Mouse (Mus musculus) kidney, adult 9 months (tissue): ENCODE measurements at regions not wholly inside any gene's neighbourhood (a gene's known extent, or its start where the extent isn't known, plus 50 kb on each side); places are given as distances from the start of the nearest gene placed in this dataset.
A peak's percentile ranks its signal among the peaks of the same experiment; 100 is the strongest.

ENCODE experiments used
- DNase-seq: peaks from one replicate; pipeline ENCODE4 v3.0.0; 2022

DNA sequence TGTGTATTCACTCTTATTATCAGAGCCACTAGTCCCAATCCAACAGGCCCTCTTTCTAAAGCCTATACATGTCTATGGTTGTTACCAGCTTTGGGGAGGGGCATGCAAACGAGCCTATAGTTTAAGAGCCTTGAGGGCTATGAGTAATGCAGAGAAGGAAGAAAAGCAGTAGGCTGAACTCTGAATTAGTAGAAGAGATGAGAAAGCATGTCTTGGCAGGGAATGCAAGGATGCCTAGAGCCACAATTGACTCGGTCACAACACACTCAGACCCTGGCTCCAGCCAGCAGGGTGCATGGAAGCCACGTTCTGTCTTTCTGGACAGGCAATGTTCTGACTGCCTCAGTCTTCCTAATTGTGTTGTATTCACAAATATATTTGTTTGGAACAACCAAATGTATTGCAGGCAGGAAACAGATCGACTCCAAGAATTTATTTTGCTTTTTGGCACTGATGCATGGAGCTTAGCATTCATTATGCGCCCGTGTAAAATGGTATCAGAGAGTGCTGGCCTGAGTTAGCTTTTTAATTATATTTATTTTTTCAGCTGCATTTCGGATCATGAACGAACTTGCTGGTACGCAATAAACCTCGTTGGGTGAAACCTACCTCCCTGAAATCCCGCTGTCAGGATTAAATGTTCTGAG, 110.2 kb downstream of the Rybp start:
- DNase-seq, result no peak

DNA sequence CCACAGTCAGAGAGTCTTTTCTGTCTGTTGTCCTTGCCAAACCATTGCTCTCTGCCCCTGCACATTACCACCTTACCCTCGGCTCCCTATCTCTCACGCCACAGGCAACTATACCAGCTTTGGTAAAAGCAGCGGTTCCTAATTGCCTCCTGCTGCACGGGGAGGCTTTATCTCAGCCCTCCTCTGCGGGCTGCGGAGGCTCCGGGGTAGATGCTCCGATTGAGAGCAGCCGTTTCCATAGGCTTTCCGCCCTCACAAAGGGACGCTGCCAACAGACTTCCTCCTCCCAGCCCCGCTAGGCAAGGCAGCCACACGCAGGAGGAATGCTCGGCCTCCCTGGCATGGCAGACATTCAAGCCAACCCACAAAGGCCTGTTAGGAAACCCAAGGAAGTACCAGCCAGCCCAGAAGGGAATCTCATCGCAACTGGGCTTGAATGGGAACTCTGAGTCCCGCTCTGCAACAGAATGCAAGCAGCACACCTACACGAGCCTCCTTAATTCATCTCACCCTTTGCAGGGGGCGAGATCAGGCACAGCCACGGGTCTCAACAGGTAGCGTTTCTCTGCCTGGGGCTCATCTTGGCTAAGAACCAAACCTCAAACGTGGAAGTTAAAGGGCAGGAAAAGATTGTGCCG, 116.5 kb downstream of the Rybp start:
- DNase-seq, result no peak

DNA sequence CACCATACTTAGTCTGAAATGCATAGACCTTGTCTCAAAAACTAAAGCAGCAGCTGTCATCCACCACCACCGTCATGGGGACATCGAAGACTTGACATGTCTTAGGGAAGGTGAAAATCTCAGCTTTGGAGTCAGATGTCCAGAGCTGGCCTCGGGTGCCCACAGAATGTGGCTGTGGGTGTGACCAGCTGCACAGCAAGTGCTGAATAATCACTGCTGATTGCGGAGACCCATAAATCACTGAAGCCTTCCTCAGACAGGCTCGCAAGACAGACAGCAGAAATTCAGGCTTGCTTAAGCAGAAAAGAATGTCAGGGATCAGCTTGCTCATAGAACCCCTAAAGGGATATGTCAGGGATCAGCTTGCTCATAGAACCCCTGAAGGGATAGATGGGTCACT, 120.0 kb downstream of the Rybp start:
- DNase-seq, result no peak

DNA sequence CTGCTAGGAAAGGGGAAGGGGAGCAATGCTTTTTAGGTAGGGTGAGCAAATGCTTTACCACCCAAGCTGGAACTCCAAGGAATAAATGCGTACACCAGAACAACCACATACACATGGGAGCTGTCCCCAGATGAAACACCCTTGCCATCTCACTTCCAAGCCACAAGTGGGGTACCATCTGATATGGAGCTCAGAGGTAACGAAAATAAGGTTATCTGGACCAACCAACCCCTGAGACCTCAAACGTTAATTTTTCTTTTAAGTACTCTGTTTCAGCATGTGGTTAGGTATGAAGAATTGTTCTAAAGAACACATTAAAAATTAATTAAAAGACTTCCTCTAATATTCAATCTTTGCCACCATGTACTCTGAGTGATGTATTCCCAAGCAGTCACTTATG, 121.5 kb downstream of the Rybp start:
- DNase-seq, result no peak

DNA sequence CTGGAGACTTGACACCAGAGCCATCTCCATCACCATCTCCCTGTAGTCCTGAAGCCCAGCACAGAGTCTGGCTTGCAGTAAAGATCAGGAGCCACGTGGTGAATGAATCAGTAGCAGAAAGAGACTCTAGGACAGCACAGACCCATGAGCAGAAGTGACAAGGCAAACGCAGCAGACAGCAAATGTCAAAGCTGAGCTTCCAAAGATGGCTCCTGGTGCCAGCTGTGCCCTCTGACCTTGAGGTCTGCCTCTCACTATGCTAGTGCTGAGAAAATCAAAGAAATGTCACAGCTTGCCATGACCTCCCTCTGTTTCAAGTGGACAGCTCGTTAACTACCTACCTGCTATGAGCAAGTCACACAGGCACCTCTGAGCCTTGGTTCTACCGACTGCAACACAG, 123.1 kb downstream of the Rybp start:
- DNase-seq, result no peak

DNA sequence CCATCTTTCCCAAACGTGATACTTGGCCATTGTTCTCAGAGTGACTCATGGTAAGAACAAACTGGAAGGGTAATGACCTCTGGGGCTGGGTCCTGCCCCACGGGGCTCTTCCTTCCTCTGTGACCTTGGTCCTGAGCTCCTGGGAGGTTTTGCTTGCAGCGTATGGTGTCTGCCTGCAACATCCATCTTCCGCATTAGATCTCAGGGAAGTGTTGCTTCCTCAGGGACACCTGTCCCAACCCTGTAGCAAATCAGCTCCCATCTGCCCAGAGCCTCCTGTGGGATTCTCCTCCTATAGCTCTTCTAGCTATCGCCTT, 123.5 kb downstream of the Rybp start:
- DNase-seq, result no peak

DNA sequence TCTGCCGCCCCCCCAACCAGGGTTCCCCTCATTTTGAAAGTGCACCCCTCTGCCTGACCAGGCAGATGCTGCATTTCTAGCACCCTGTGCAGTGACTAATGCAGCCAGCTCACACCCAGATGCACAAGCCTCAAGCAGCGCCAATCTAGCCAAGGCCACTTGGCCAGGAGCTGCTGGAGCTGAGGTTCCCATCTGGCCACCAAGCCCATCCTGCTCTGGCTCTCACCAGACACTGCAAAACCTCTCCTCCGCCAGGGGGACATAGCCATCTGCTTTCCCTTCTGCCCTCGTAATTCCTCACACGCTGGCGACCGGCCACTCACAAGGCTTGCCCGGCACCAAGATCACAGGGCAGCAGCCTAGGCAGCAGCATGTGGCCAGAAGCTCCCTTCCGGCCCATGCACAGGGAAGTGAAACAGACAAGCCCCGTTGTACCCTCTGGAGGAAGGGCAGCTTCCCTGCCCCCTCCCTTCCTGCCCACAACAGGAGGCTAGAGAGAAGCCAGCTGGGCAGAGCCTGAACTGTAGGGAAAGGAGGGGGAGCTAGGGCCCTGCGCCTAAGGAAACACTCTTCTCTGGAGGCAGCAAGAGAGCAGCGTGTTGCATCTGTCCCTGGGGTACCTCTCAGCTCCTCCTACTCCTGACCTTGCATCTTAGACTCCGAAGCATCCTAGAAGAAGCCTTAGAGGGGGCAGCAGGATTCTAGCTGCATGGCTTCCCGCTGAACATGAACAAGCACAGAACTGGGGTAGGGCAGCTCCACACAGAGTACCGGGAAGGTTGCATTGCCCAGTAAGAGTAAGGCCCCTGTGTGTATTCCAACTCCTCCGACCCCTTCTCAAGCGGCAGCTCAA, 124.1 kb downstream of the Rybp start:
- peak; percentile 79 for DNase-seq

DNA sequence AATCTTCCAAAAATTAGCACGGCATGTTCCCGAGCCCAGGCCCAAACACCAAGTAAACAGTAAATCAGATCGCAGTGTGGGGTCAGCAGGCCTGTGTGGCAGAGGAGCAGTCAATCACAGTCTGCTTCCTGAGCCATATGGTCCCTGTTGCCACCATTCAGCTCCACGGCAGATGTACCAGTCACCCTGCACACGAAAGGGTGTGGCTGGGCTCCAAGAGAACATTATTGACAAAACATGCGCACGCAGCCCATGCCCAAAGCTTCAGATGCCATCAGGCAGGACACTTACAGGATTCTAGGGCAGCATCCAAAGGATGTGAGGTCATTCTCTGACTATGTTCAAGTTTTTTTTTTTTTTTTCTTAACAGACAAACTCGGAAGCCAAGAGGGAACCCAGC, 126.6 kb downstream of the Rybp start:
- DNase-seq, result no peak

DNA sequence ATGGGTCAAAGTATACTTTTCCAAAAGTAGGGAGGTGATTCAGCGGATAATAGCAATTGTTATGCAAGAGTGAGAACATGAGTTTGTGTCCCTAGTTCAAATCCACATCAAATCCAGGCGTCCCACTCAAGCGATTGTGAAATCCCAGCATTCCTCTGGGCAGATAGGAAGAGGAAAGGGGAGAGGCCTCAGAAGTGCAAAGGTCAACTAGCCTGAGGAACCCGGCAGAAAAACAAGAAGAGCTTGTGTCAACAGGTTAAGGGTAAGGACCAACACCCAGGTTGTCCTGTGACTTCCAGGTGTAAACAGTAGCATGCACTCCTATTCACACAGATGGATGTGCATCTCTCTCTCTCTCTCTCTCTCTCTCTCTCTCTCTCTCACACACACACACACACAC, 127.5 kb downstream of the Rybp start:
- no peak for DNase-seq

DNA sequence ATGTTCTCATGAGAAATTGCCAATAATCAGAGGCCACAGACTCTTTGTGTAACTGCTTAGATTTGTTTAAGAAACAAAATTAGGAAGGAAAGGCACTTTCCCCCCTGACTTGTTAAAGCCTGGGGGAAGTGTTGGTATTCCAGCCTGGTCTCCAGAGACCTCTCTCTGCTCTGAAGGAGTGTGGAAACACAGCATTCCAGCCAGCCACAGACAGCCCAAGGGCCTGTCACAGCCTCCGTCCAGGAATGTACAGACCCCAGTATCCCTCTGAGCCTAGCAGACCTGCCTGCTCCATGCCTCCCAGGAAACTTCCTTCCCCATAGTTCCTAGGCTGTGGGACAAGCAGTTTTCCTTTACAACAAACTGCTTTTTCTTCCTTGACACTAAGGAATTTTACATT, 128.0 kb downstream of the Rybp start:
- DNase-seq, result no peak

DNA sequence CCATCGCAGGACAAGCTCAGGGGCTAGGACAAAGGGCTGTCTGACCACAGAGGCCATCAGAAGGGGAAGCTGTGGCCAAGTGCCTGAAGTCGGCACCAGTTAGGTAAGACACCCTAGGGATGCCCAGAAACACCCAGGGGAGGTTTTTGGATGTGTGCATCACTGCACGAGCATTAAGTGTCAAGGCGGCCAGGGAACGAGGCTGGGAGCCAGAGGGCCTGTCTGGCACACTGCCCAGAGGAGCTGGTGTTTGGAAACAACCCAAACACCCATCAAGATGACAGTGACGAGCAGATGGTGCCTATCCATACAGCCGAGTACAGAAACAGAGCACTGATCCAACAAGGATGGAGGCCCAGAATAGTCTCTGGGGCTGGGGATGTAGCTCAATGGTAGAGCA, 130.0 kb downstream of the Rybp start:
- DNase-seq, result no peak

DNA sequence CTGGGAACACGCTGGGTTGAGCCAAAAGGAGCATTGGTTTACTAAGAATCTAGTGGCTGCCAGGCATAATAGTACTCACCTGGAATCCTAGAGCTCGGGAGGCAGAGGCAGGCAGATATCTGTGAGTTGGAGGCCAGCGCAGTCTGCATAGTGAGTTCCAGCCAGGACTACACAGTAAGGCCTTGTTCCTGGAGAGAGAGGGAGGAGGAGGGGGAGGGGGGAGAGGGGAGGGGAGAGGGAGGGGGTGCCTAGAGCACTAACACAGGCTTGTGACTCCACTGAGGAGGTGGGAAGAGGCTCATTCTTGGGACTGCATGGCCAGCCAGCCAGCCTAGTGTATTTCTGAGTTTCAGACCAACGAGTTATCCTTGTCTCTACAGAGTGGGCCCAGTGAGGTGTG, 131.1 kb downstream of the Rybp start:
- DNase-seq, result no peak

DNA sequence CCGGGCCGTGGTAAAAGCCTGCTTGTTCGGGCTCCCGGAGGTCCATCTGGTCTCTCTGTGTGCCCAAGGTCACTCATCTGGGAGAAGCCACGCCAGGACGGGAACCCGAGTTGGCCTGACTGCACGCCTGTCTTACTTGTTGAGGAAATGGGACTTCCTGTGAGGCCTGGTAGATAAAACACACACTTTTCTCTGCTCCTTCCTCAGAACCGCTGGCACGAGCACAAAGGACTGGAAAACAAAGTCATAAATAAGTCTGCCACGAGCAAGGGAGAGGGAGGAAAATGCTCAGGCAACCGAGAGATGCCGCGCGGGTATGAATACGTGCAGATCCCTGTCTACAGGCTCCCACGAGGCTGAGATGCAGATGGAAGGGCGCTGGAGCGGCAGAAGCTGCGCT, 131.6 kb downstream of the Rybp start:
- DNase-seq, result peak; percentile 77

DNA sequence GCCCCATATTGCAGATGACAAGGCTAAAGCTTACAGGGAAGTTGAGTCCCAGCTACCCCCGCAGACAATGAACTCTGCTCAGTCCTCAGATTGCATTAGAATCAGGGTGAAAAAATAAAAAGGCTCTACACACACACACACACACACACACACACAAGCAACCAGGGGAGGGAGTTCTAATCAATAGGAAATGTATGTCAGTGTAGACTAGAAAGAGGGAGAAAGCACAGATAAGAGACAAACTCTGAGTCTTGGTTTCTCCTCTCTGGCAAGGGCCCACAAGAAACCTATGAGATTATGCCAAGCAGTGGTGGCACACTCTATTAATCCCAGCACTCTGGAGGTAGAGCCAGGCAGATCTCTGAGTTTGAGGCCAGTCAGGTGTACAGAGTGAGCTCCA, 135.8 kb downstream of the Rybp start:
- DNase-seq, result no peak

DNA sequence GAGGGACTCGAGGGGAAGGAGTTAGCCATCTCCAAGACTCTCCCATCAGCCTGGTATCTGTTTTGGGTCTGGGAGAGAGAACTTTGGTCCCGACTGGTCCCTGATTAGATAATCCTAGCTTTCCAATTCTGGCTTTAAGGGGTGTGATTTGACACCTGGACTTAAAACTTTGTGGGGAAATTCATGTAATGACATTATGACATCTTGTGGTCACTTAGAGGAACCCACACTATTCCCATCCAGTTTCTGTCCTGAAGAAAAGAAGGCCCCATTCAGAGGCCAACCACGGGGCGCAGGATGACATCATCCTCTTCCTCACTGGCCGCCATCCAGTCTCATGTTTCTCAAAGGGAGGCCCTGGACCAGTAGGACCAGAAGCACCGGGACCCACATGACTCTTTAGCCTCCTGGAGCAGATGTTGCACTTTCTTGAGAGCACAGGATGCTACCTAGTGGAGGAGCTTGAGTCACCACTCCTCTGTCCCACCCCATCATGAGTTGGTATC, 136.5 kb downstream of the Rybp start:
- DNase-seq, result no peak

DNA sequence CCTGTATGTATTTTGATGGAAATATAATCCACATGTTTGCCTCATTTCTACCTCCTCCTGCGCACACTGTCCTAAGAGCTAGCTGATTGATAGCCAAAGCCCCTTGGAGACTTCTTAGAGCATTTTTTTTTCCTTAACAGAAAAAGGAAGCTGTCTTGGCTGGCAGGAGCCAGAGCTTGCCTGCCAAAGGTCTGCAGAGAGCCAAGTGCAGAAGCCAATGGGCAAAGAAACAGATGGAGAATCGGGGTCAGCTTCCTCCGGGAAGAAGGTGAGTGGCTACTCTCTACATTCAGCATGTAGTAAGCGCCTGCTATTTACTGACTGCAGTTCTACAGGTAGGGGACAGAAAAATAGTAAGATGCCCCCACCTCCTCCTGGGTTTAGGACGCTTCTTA, 137.8 kb downstream of the Rybp start:
- DNase-seq, result no peak

DNA sequence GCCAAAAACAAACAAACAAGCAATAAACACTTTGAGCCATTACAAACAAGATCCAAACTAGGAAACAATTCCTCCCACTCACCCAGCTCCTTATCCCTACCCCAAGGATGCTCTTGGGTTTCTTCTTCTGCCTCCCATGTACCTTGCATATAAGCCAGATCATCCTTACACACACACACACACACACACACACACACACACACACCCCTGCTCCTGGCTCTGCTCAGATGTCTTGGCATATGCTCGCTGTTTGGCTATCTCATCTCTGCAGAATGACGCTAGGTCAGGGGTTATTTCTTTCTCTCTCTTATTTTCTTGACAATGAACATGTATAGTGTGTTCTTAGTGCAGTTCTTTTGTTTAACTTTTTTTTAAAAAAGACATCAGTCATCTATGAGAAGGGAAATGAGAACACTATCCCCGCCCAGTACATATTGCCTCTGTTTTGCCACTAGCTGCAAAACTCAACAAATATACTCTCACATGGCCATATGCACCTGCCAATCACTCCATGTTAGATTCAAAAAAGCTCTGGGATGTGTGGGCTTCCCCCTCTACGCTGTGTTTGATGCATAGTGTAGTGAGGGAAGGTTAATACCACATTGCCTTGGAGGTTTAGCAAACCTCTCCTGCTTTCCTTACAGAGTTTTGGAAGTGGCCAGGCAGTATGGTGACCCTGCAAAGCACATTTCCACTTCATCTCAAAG, 138.4 kb downstream of the Rybp start:
- DNase-seq, result no peak

DNA sequence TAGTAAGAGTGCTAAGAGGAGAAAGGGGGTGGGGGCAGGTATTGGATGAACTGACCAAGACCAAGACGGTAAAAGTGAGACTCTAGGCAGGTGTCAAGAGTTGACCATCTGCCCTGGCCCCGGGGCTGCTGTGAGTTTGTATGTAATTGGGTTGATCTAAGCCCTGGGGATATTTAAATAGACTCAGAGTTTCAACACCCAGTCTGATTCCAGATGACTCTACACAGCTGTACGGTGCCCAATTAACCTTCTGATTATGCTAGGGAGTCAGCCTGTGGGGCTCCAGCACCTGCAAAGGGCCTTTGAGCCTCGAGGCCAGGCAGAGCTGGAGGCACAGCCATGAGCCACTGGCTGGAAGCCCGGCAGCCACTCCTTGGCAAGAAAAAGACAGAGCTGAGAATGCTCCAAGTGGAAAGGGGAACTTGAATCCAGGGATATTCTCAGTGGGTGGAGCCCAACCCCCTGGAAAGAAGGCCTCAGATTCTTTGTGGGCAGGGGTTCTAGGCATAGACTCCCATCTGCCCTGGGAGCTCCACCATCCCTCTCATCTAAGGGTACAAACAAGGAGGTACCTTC, 140.8 kb downstream of the Rybp start:
- DNase-seq, result no peak

DNA sequence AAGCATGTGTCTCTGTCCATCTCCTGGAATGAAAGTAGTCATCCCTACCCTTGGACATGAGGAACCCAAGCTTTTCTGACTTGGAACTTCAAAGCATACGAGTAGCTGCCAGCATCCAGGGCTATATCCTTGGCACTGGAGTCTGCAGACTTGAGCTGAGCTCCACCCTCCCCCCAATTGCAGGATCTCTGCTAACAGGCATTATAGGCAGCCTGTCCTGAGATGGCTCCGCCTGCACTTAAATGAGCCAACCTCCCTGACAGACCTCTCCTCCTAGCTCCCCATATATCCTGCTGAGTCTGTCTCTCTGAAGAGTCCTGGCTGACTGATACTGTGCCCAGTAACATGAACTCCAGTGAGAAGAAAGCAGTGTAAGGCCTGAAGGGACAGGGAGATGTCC, 141.4 kb downstream of the Rybp start:
- no peak for DNase-seq

DNA sequence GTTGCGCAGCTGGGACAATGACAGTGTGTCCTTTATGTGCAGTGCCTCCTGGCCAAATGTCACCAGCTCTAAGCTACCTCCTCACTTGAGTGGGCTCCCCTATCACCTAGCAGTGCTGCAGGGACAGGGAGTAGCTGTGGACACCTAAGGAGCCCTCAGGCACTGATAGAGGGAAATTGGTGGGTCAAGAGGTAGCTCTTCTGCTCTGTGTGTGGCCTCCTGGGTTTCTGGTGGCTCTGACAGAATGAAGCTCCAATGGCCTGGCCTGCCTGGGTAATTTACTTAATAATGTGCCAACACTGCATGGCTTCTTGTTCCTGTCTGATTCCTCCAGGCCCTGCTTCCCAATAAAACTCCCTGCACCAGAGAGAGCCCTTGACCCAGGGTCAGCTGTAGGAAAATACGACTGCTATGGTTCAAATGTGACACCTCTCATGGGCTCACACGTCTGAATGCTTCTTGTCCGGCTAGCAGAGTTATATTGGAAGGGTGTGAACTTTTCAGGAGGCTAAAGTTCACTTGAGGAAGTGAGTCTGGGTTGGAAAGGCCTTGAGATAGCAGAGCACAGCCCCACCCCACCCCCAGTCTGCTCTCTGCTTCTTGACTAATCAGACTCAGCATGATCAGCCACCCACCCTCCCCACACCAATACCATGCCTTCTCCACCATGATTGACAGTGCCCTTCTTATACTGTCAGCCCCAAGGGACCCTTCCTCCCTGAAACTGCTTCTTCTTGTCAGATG, 142.6 kb downstream of the Rybp start:
- DNase-seq, result no peak

DNA sequence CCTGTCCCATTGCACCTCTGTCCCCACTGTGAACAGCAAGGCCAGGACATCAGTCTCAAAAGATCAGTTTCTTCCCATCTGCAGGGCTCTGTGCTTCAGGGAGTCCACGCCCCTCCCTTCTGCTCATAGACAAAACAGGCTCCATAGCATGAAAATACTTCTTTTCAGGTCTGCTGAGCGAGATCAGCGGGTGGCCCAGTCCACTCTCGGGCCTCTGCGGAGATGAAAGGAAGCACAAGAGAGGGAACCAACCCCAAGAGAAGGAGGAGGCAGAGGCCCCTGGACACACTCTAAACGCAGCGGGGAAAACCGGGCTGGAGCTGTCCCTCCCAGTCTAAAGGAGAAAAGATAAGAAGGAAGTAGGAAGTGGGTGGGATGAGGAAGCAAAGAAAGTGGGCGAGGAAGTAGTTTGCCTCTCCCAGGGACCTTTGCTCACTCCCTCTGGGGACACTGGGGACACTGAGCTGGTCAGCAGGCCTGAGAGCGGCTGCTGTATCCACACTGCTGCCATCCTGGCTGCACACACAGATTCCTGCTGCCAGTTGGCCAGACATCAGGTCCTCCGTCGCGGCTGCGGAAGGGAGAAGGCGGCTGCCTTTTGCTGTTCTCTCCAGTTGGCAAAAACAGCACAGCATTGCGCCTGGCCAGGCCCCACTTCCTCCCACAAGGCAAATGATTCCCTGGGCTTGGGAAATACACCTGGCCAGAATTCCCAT, 143.5 kb downstream of the Rybp start:
- DNase-seq, result peak; percentile 42

DNA sequence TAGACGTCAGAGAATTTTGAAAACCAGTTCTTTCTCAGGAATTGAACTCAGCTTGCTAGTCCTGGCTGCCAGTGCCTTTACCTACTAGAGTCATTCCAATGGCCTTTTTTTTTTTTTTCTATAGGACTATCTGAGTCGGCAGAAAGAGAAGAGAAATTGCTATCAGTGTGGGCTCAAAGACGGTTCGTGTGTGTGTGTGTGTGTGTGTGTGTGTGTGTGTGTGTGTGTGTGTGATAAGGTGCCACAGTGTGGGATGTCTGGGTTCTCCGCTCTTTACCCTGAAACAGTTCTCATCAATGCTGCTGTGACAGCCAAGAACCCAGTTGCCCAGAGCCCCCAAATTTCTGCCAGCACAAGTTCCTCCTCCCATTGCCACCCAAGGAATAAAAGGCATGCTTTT, 146.1 kb downstream of the Rybp start:
- no peak for DNase-seq
